Mouse (Mus musculus): ENCODE measurements around the gene Mpg. TPM values are rescaled to one million over a fixed set of nuclear protein-coding genes. Genes with fewer than 3 reads are reported as not detected.

The Mpg gene
- polyA plus RNA-seq, 1 experiment from 2014 or later = 36.2 TPM

DNA sequence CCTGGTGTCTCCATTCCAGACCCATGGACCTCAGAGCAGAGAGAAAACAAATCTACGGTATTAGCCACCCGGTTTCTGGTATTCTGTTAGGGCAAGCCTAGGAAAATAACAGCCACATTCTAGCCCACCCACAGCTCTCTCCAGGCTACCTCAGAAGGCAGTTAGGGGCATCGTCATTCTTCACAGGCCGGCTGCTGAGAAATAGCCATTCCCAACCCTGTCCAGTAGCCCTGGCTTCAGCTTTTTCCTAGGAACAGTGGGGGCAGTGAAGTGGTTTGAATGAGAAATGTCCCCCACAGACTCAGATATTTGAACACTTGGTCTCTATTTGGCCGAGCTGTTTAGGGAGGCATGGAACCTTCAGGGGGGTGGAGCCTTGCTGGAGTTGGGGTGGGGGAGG is 36.9 kb upstream of the Mpg start:
- no peak for ATAC-seq (replicated peaks; ENCODE audit: low FRiP score, low TSS enrichment, low read depth)
- peak; percentile 42 for DNase-seq (ENCODE audit: low spot score)
- H3K4me2 ChIP-seq (ENCODE audit: low read length) = no peak overlapping the region
- H3K4me3 ChIP-seq (ENCODE audit: low read depth, low read length) = no peak overlapping the region
- H3K4me1 ChIP-seq (replicated peaks; ENCODE audit: control insufficient read depth, insufficient read depth, low read length) = no peaks in the 10 kb centered on the region
- 64% methylated on average over 5 of the region's 5 CpGs for WGBS
- no peaks in the 10 kb centered on the region for H3K9me3 ChIP-seq (ENCODE audit: control insufficient read depth, low read length)
- H3K27me3 ChIP-seq (replicated peaks; ENCODE audit: control insufficient read depth, insufficient read depth, low read length) = no peaks in the 10 kb centered on the region
- H3K27ac ChIP-seq (ENCODE audit: low read depth) = no peak overlapping the region
- no peaks in the 10 kb centered on the region for H3K36me3 ChIP-seq (ENCODE audit: control insufficient read depth, insufficient read depth, low read length)
- no peak overlapping the region for H3K9ac ChIP-seq (ENCODE audit: low read length)

DNA sequence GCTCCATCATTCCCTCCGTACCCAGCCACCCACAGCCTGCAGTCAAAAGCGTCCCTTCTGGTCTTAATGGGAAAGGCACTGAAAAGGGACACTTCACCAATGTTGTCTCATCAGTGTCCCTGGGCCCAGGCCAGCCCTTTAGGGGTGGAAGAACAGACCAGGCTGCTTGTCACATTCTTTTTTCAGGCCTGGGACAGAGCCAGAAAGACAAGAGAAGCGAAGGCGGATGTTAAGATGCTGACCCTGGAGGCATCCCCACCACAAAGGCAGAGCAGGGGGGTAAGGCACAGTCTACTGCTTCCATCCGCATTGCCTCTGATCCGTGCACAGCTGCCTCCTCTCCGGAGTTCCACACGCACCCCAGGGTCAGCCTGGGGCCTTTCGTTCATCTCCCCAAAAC is 36.2 kb upstream of the Mpg start:
- peak; percentile 49 for DNase-seq (ENCODE audit: low spot score)
- H3K36me3 ChIP-seq (ENCODE audit: control insufficient read depth, insufficient read depth, low read length) = no peaks in the 10 kb centered on the region
- no peaks in the 10 kb centered on the region for H3K4me1 ChIP-seq (replicated peaks; ENCODE audit: control insufficient read depth, insufficient read depth, low read length)
- H3K4me3 ChIP-seq (ENCODE audit: low read depth, low read length) = no peak overlapping the region
- no peaks in the 10 kb centered on the region for H3K9me3 ChIP-seq (ENCODE audit: control insufficient read depth, low read length)
- WGBS = 84% methylated on average over 9 of the region's 9 CpGs
- no peak for ATAC-seq (replicated peaks; ENCODE audit: low FRiP score, low TSS enrichment, low read depth)
- H3K27me3 ChIP-seq (replicated peaks; ENCODE audit: control insufficient read depth, insufficient read depth, low read length) = no peaks in the 10 kb centered on the region
- no peak overlapping the region for H3K27ac ChIP-seq (ENCODE audit: low read depth)
- H3K4me2 ChIP-seq (ENCODE audit: low read length) = no peak overlapping the region
- H3K9ac ChIP-seq (ENCODE audit: low read length) = no peak overlapping the region

- Histone ChIP-seq H3K9ac (ENCODE audit: low read length) (no peak overlapping the region), H3K4me3 (ENCODE audit: low read depth, low read length) (no peak overlapping the region), H3K4me1 (replicated peaks; ENCODE audit: control insufficient read depth, insufficient read depth, low read length) (no peaks in the 10 kb centered on the region), H3K36me3 (ENCODE audit: control insufficient read depth, insufficient read depth, low read length) (no peaks in the 10 kb centered on the region), H3K9me3 (ENCODE audit: control insufficient read depth, low read length) (no peaks in the 10 kb centered on the region), H3K27me3 (replicated peaks; ENCODE audit: control insufficient read depth, insufficient read depth, low read length) (no peaks in the 10 kb centered on the region), H3K4me2 (ENCODE audit: low read length) (no peak overlapping the region), H3K27ac (ENCODE audit: low read depth) (no peak overlapping the region)
- ATAC-seq (replicated peaks; ENCODE audit: low FRiP score, low TSS enrichment, low read depth) = no peak
- 76% methylated on average over 13 of the region's 13 CpGs for WGBS
- DNase-seq (ENCODE audit: low spot score) = peak; percentile 41
Observed at GRCm38 (mm10) chr11:32190603-32191110, 35.6 kb upstream of the Mpg start.

- no peak overlapping the region for H3K9ac ChIP-seq (ENCODE audit: low read length)
- no peak overlapping the region for H3K27ac ChIP-seq (ENCODE audit: low read depth)
- no peak overlapping the region for H3K4me3 ChIP-seq (ENCODE audit: low read depth, low read length)
- no peaks in the 10 kb centered on the region for H3K36me3 ChIP-seq (ENCODE audit: control insufficient read depth, insufficient read depth, low read length)
- no peaks in the 10 kb centered on the region for H3K4me1 ChIP-seq (replicated peaks; ENCODE audit: control insufficient read depth, insufficient read depth, low read length)
- no peaks in the 10 kb centered on the region for H3K9me3 ChIP-seq (ENCODE audit: control insufficient read depth, low read length)
- no peak overlapping the region for H3K4me2 ChIP-seq (ENCODE audit: low read length)
- ATAC-seq (replicated peaks; ENCODE audit: low FRiP score, low TSS enrichment, low read depth) = no peak
- no peaks in the 10 kb centered on the region for H3K27me3 ChIP-seq (replicated peaks; ENCODE audit: control insufficient read depth, insufficient read depth, low read length)
- 84% methylated on average over 10 of the region's 10 CpGs for WGBS
- DNase-seq (ENCODE audit: low spot score) = peak; percentile 37
Observed at GRCm38 (mm10) chr11:32193156-32193555, 33.1 kb upstream of the Mpg start.

DNA sequence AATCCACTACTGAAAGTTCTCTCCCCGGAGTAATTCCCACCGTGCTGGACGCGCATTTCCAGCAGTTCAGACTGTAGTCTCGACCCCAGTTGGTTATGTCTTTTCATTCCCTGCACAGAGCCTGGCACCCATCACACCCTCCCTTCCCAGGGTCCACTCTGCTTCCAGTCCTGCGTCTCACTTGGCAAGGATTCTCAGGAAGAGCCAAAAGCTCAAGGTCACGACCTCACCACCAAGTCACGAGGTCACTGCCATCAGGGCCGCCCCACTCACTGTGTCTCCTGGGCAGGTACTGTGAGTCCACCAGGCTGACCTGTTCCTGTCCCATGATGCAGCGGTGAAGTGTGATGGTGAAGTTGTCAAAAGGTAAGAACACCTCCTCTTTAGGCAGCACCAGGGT is 32.2 kb upstream of the Mpg start:
- Histone ChIP-seq H3K4me2 (ENCODE audit: low read length) (no peak overlapping the region), H3K9ac (ENCODE audit: low read length) (no peak overlapping the region), H3K4me3 (ENCODE audit: low read depth, low read length) (no peak overlapping the region), H3K27ac (ENCODE audit: low read depth) (no peak overlapping the region), H3K27me3 (replicated peaks; ENCODE audit: control insufficient read depth, insufficient read depth, low read length) (no peaks in the 10 kb centered on the region), H3K36me3 (ENCODE audit: control insufficient read depth, insufficient read depth, low read length) (no peaks in the 10 kb centered on the region), H3K4me1 (replicated peaks; ENCODE audit: control insufficient read depth, insufficient read depth, low read length) (no peaks in the 10 kb centered on the region), H3K9me3 (ENCODE audit: control insufficient read depth, low read length) (no peaks in the 10 kb centered on the region)
- 77% methylated on average over 10 of the region's 10 CpGs for WGBS
- DNase-seq (ENCODE audit: low spot score) (peak; percentile 38), ATAC-seq (replicated peaks; ENCODE audit: low FRiP score, low TSS enrichment, low read depth) (no peak)

GRCm38 (mm10) chr11:32194626-32195025 is 31.7 kb upstream of the Mpg start:
- no peak for DNase-seq (ENCODE audit: low spot score)
- Histone ChIP-seq H3K4me2 (ENCODE audit: low read length) (no peak overlapping the region), H3K27me3 (replicated peaks; ENCODE audit: control insufficient read depth, insufficient read depth, low read length) (no peaks in the 10 kb centered on the region), H3K27ac (ENCODE audit: low read depth) (no peak overlapping the region), H3K9me3 (ENCODE audit: control insufficient read depth, low read length) (no peaks in the 10 kb centered on the region), H3K4me3 (ENCODE audit: low read depth, low read length) (no peak overlapping the region), H3K9ac (ENCODE audit: low read length) (no peak overlapping the region), H3K4me1 (replicated peaks; ENCODE audit: control insufficient read depth, insufficient read depth, low read length) (no peaks in the 10 kb centered on the region), H3K36me3 (ENCODE audit: control insufficient read depth, insufficient read depth, low read length) (no peaks in the 10 kb centered on the region)
- ATAC-seq (replicated peaks; ENCODE audit: low FRiP score, low TSS enrichment, low read depth) = no peak
- 76% methylated on average over 5 of the region's 5 CpGs for WGBS

DNA sequence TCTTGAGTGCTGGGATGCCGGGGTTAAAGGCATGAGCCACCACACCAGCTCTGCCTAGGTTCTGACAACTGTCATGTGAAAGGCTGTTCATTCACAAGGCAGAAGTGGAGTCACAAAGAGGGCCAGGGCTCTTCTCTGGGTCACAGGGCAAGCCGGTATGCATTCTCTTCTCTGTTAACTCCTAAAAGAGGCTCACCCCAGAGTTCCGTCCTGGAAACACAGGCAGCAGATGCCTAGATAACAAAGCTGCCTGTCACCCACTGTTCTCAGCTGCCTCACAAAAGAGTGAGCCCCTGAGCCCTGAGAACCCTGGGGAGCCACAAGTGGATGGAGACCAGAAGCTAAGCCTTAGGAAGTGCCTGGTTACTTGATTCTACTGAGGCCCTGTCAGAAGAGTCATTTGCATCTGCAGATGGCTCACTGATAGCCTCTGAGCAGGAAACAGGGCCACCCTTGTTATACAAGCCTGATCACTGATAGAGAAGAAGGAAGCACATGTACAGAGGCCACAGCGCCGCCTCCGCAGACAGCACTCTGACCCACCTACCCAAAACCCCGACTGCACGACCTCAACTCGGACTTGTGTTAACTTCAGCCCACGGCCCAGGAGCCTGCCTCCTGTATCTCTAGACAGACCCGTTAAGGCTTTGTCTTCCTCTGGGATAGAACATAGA is 30.3 kb upstream of the Mpg start:
- Histone ChIP-seq H3K36me3 (ENCODE audit: control insufficient read depth, insufficient read depth, low read length) (no peaks in the 10 kb centered on the region), H3K4me2 (ENCODE audit: low read length) (no peak overlapping the region), H3K4me1 (replicated peaks; ENCODE audit: control insufficient read depth, insufficient read depth, low read length) (no peaks in the 10 kb centered on the region), H3K4me3 (ENCODE audit: low read depth, low read length) (no peak overlapping the region), H3K9ac (ENCODE audit: low read length) (no peak overlapping the region), H3K27ac (ENCODE audit: low read depth) (no peak overlapping the region), H3K27me3 (replicated peaks; ENCODE audit: control insufficient read depth, insufficient read depth, low read length) (no peaks in the 10 kb centered on the region), H3K9me3 (ENCODE audit: control insufficient read depth, low read length) (no peaks in the 10 kb centered on the region)
- ATAC-seq (replicated peaks; ENCODE audit: low FRiP score, low TSS enrichment, low read depth) = no peak
- whole genome bisulfite sequencing = 35% methylated on average over 11 of the region's 11 CpGs
- no peak for DNase-seq (ENCODE audit: low spot score)

GRCm38 (mm10) chr11:32196727-32197126 is 29.6 kb upstream of the Mpg start:
- no peak overlapping the region for H3K4me3 ChIP-seq (ENCODE audit: low read depth, low read length)
- ATAC-seq (replicated peaks; ENCODE audit: low FRiP score, low TSS enrichment, low read depth) (no peak), DNase-seq (ENCODE audit: low spot score) (no peak)
- H3K9me3 ChIP-seq (ENCODE audit: control insufficient read depth, low read length) = no peaks in the 10 kb centered on the region
- 58% methylated on average over 6 of the region's 6 CpGs for WGBS
- no peak overlapping the region for H3K4me2 ChIP-seq (ENCODE audit: low read length)
- no peaks in the 10 kb centered on the region for H3K4me1 ChIP-seq (replicated peaks; ENCODE audit: control insufficient read depth, insufficient read depth, low read length)
- H3K27me3 ChIP-seq (replicated peaks; ENCODE audit: control insufficient read depth, insufficient read depth, low read length) = no peaks in the 10 kb centered on the region
- H3K27ac ChIP-seq (ENCODE audit: low read depth) = no peak overlapping the region
- H3K9ac ChIP-seq (ENCODE audit: low read length) = no peak overlapping the region
- H3K36me3 ChIP-seq (ENCODE audit: control insufficient read depth, insufficient read depth, low read length) = no peaks in the 10 kb centered on the region

DNA sequence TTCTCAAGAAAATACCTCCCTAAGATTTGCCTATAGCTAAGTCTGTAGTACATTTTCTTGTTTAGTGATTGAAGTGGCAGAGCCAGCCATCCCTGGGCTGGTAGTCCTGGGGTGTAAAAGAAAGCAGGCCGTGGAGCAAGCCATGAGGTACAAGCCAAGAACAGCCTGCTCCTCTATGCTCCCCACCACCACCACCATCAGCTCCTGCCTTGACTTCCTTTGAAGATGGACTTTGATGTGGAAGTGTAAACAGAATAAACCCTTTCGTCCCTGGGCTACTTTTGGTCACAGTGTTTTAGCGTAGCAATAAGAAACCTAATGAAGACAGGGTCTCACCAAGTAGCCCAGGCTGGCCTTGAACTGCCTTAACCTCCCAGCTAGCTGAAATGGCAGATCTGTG is 28.5 kb upstream of the Mpg start:
- Histone ChIP-seq H3K27ac (ENCODE audit: low read depth) (no peak overlapping the region), H3K36me3 (ENCODE audit: control insufficient read depth, insufficient read depth, low read length) (no peaks in the 10 kb centered on the region), H3K27me3 (replicated peaks; ENCODE audit: control insufficient read depth, insufficient read depth, low read length) (no peaks in the 10 kb centered on the region), H3K9me3 (ENCODE audit: control insufficient read depth, low read length) (no peaks in the 10 kb centered on the region), H3K9ac (ENCODE audit: low read length) (no peak overlapping the region), H3K4me2 (ENCODE audit: low read length) (no peak overlapping the region), H3K4me1 (replicated peaks; ENCODE audit: control insufficient read depth, insufficient read depth, low read length) (no peaks in the 10 kb centered on the region), H3K4me3 (ENCODE audit: low read depth, low read length) (no peak overlapping the region)
- DNase-seq (ENCODE audit: low spot score) (no peak), ATAC-seq (replicated peaks; ENCODE audit: low FRiP score, low TSS enrichment, low read depth) (no peak)
- WGBS = 32% methylated on average over 3 of the region's 3 CpGs

Measured in intestine, embryonic 14.5 days (tissue).